Mouse (Mus musculus) liver, embryonic 12.5 days (tissue): ENCODE results near the gene 2510009E07Rik. TPM values are rescaled to one million over a fixed set of nuclear protein-coding genes. Genes with fewer than 3 reads are reported as not detected.

Experiments
- ATAC-seq: fragments of 200-750 bp; cut with Nextera tagmentation; 2 replicates; pipeline ENCODE4 v1.8.0; 2017; ENCODE audit warnings: moderate number of reproducible peaks, mild to moderate bottlenecking, moderate library complexity
- H3K27ac ChIP-seq: fragments of 300-500 bp; sonication (generic); 2 replicates; pipeline ENCODE4 v1.5.1; 2016; ENCODE audit warnings: mild to moderate bottlenecking
- H3K27me3 ChIP-seq: fragments of 300-500 bp; sonication (generic); replicated peaks from 2 replicates; pipeline ENCODE4 v1.6.1; 2016; ENCODE audit warnings: mild to moderate bottlenecking, moderate library complexity
- H3K36me3 ChIP-seq: fragments of 300-500 bp; sonication (generic); 2 replicates; pipeline ENCODE4 v1.6.1; 2016; ENCODE audit warnings: mild to moderate bottlenecking, moderate library complexity
- H3K4me1 ChIP-seq: fragments of 300-500 bp; sonication (generic); 2 replicates; pipeline ENCODE4 v1.6.1; 2016
- H3K4me2 ChIP-seq: fragments of 300-500 bp; sonication (generic); 2 replicates; pipeline ENCODE4 v1.6.1; 2016; ENCODE audit warnings: mild to moderate bottlenecking, moderate library complexity
- H3K4me3 ChIP-seq: fragments of 300-500 bp; sonication (generic); 2 replicates; pipeline ENCODE4 v1.5.1; 2016; ENCODE audit warnings: mild to moderate bottlenecking, moderate library complexity
- H3K9ac ChIP-seq: fragments of 300-500 bp; sonication (generic); 2 replicates; pipeline ENCODE4 v1.6.1; 2016; ENCODE audit warnings: mild to moderate bottlenecking, moderate library complexity
- H3K9me3 ChIP-seq: fragments of 300-500 bp; sonication (generic); replicated peaks from 2 replicates; pipeline ENCODE4 v1.6.1; 2016; ENCODE audit warnings: mild to moderate bottlenecking, moderate library complexity
- WGBS: fragments of 180-500 bp; shearing (Covaris S2); methylation state at CpG from one replicate; pipeline ENCODE4 v1.1.7; 2016; ENCODE audit not compliant: insufficient replicate concordance; 5-methylcytosine and 5-hydroxymethylcytosine counted together
- polyA plus RNA-seq: library from polyadenylated mRNA; unstranded; fragments of >200 nt; fragmentation: Nextera tagmentation; extraction: Ambion mirVana; gene quantifications from 2 replicates; pipeline ENCODE4 v1.2.1, GENCODE M21; 2016

2510009E07Rik gene
- polyA plus RNA-seq, 1 experiment from 2014 or later: 4.2 TPM

GRCm38 (mm10) chr16:21644574-21644973 lies 49.9 kb downstream of the 2510009E07Rik start:
- Histone ChIP-seq H3K27me3 (no peaks in the 10 kb centered on the region), H3K4me1 (peaks cover 46% of the 10 kb centered on the region), H3K27ac (peak overlapping the region; percentile 77; the same call in 1 of the 2 replicates), H3K9ac (no peak overlapping the region), H3K4me3 (no peak overlapping the region), H3K9me3 (no peaks in the 10 kb centered on the region), H3K36me3 (no peaks in the 10 kb centered on the region), H3K4me2 (no peak overlapping the region)
- no peak for ATAC-seq
- 80% methylated on average over 3 of the region's 3 CpGs for WGBS

DNA sequence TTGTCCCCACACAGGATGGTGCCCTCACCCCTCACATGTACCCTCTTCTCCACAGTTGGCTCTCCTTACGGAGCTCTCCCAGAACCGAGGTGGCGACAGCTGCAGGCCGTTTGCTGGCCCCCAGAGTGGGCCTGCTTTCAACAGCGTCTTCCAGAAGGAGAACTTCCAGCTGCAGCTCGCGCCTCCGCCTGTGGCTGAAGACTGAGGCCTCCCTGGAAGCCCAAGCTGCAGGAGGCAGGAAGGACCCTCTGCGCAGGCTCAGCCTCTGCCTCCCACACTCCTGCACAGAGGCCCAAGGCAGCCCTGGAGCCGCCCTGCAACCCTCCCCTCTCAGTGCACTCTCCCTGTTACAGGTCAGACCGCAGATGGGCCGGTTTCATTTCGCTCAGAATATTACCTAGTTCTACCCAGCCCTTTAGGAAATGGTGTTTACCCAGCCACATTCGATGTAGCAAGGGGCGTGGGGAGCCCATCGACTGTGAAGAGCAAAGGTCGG lies 50.4 kb downstream of the 2510009E07Rik start:
- 51% methylated on average over 17 of the region's 17 CpGs for WGBS
- Histone ChIP-seq H3K27me3 (no peaks in the 10 kb centered on the region), H3K4me3 (no peak overlapping the region), H3K9ac (peak overlapping the region; percentile 31; the same call in 1 of the 2 replicates), H3K9me3 (no peaks in the 10 kb centered on the region), H3K4me2 (peak overlapping the region; percentile 31), H3K36me3 (no peaks in the 10 kb centered on the region), H3K27ac (peak overlapping the region; percentile 77), H3K4me1 (peaks cover 43% of the 10 kb centered on the region)
- peak; percentile 60 for ATAC-seq

- Histone ChIP-seq H3K4me1 (peaks cover 39% of the 10 kb centered on the region), H3K27me3 (no peaks in the 10 kb centered on the region), H3K9me3 (no peaks in the 10 kb centered on the region), H3K9ac (peak overlapping the region; percentile 31; the same call in 1 of the 2 replicates), H3K36me3 (no peaks in the 10 kb centered on the region), H3K4me2 (peak overlapping the region; percentile 31), H3K4me3 (no peak overlapping the region), H3K27ac (peak overlapping the region; percentile 77)
- no peak for ATAC-seq
- WGBS: 68% methylated on average over 2 of the region's 2 CpGs
Measured at GRCm38 (mm10) chr16:21643621-21644041, 50.8 kb downstream of the 2510009E07Rik start.

- Histone ChIP-seq H3K4me3 (no peak overlapping the region), H3K4me2 (no peak overlapping the region), H3K9ac (no peak overlapping the region), H3K27ac (no peak overlapping the region), H3K9me3 (no peaks in the 10 kb centered on the region), H3K27me3 (no peaks in the 10 kb centered on the region), H3K36me3 (no peaks in the 10 kb centered on the region), H3K4me1 (peaks cover 34% of the 10 kb centered on the region)
- WGBS: 76% methylated on average over 5 of the region's 5 CpGs
- ATAC-seq: no peak
Measured at GRCm38 (mm10) chr16:21642906-21643305, 51.6 kb downstream of the 2510009E07Rik start.

DNA sequence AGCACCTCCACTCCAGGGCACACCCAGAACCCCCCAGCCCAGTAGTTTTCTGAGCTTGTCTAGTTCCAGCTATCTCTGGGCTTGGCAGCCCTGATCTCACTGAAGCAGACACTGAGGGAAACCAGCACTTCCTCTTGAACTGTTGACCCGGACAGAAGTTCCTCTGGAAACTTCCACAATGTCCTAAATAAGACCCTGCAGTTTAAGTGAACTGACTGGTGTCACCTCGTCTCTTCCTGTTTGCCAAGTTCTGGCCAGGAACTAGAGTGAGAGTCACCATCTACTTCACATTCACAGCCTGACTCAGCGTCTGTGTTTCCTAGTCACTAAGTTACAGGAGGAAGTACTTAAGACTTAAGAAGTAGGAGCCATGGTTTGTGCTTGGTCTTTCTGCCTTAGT lies 52.5 kb downstream of the 2510009E07Rik start:
- ATAC-seq: peak; percentile 21; the same call in 1 of the 2 replicates
- Histone ChIP-seq H3K4me2 (no peak overlapping the region), H3K4me3 (no peak overlapping the region), H3K4me1 (peaks cover 34% of the 10 kb centered on the region), H3K9me3 (no peaks in the 10 kb centered on the region), H3K27ac (peak overlapping the region; percentile 51), H3K9ac (no peak overlapping the region), H3K27me3 (no peaks in the 10 kb centered on the region), H3K36me3 (no peaks in the 10 kb centered on the region)
- 34% methylated on average over 3 of the region's 3 CpGs for WGBS

DNA sequence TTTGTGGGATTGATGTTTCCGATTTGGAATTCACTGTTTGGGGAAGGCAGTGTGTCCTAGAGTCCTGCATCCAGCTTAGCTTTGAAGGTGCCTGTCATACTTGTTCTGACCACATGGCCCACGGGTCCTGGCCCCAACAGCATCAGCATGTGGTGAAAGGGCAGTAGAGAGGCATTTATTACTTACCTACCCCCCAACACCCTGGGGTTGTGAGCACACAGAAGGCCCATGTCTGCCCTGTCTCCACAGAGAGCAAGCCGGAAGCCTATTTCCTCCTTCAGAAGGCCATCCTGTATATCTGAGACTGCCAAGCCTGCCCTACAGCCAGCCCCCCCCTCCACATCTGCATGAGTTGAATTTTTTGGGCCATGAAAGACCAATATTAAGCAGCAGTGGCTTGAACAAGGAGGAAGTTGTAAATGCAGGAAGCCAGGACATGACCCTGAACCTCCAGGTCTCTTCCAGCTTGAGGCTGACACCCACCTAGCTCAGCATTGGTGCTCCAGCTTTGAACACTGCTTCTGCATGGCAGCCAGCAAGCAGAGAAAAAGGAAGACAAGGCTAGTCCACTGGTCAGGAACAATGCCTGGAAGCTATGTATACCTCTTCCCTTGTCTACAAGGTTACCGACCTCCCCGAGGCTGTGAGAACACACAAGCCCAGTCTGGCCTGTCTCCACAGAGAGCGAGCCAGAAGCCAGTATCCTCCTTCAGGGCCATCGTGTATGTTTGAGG lies 53.5 kb downstream of the 2510009E07Rik start:
- H3K36me3 ChIP-seq: no peaks in the 10 kb centered on the region
- H3K4me1 ChIP-seq: peaks cover 34% of the 10 kb centered on the region
- no peak overlapping the region for H3K4me2 ChIP-seq
- H3K9ac ChIP-seq: no peak overlapping the region
- no peak overlapping the region for H3K4me3 ChIP-seq
- no peaks in the 10 kb centered on the region for H3K9me3 ChIP-seq
- H3K27ac ChIP-seq: peak overlapping the region; percentile 51
- 52% methylated on average over 7 of the region's 7 CpGs for WGBS
- no peaks in the 10 kb centered on the region for H3K27me3 ChIP-seq
- ATAC-seq: no peak

DNA sequence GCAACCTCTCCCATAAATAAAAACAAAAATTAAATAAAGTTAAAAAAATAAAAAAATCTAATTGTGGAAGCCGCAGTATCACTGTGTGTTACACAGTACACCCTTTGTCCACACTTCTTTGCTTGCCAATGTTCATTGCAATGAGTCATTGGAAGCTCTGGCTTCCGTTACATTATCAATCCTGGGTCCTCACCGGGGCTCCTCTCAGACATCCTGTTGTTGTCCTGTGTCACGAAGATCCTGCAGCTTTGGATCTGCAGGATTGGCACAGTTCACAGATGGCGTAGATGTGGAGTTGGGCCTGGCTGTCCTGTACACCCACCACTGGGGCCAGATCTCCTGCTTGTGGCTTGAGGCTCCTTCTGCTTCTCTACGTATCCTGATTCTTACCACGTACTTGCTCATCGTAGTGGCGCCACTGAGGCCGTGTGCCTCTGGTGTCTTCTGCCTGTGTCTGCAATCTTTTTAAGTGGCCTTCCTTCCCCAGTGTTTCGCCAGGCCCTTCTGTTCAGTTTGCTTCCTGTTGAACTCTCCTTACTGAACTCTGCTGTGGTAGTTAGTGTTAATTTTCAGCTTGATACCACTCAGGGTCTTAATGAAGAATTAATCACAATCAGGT lies 57.2 kb downstream of the 2510009E07Rik start:
- H3K4me1 ChIP-seq: peaks cover 23% of the 10 kb centered on the region
- no peak for ATAC-seq
- H3K9ac ChIP-seq: no peak overlapping the region
- no peaks in the 10 kb centered on the region for H3K36me3 ChIP-seq
- H3K27me3 ChIP-seq: no peaks in the 10 kb centered on the region
- H3K4me3 ChIP-seq: no peak overlapping the region
- no peak overlapping the region for H3K4me2 ChIP-seq
- WGBS: 43% methylated on average over 11 of the region's 11 CpGs
- peak overlapping the region; percentile 28; the same call in 1 of the 2 replicates for H3K27ac ChIP-seq
- H3K9me3 ChIP-seq: no peaks in the 10 kb centered on the region

DNA sequence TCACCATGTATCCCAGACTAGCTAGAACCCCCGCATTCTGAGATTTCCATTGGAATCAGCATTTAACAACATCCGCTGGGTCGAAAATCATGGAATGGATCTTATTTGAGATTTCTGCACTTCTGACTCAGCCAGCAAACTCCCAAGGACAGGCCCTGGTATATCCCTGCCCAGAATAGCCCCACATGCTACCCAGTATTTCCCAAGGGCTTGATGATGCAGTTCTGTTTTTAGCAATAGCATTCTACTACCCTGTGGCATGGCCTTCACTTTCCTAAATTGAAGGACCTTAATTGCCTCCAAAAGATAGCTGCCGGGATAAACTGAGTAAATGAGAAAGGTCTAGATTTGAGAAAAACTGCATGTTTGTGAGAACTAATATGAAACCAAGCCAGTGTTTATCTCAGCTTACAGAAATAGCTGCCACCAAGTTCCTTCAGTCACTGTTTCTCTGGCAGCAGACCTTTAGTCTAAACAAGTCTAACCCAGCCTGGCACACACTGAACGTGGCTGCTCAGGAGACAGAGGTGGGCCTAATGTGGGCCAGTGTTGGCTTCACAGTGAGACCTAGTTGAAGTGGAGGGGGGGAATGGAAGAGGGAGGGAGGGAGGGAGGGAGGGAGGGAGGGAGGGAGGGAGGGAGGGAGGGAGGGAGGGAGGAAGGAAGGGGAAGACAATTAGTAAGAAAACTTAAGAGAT lies 58.2 kb downstream of the 2510009E07Rik start:
- whole genome bisulfite sequencing: 79% methylated on average over 5 of the region's 5 CpGs
- no peak for ATAC-seq

GRCm38 (mm10) chr16:21634460-21634859 lies 60.0 kb downstream of the 2510009E07Rik start:
- H3K9ac ChIP-seq: no peak overlapping the region
- peaks cover 6% of the 10 kb centered on the region for H3K4me1 ChIP-seq
- peak; percentile 61 for ATAC-seq
- H3K9me3 ChIP-seq: no peaks in the 10 kb centered on the region
- H3K36me3 ChIP-seq: no peaks in the 10 kb centered on the region
- H3K27me3 ChIP-seq: no peaks in the 10 kb centered on the region
- H3K4me3 ChIP-seq: no peak overlapping the region
- H3K27ac ChIP-seq: no peak overlapping the region
- H3K4me2 ChIP-seq: no peak overlapping the region

More for the DNA sequence above, 58.2 kb downstream of the 2510009E07Rik start:
- Histone ChIP-seq H3K4me2 (no peak overlapping the region), H3K27me3 (no peaks in the 10 kb centered on the region), H3K4me3 (no peak overlapping the region), H3K4me1 (peaks cover 13% of the 10 kb centered on the region), H3K27ac (no peak overlapping the region), H3K9me3 (no peaks in the 10 kb centered on the region), H3K9ac (no peak overlapping the region; the same call in 1 of the 2 replicates), H3K36me3 (no peaks in the 10 kb centered on the region)

DNA sequence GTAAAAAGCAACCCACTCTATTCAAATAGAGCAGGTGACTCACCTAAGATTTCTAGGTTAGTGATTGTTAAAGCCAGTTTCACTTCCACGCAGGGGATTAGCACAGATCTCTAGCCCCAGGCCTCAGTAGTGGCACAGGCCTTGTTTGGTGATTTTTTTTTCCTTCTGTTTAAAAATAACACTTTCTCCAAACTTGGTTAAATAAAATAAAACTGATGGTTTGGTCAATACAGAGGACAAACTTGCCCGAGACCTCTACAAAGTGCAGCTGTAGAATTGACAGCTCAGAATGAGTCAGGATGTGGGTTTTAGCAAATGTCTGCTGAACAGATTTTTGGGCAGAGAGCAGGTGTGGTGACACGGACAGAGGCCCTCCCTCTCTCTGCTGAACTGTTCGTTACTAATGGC lies 62.6 kb downstream of the 2510009E07Rik start:
- H3K27me3 ChIP-seq: no peaks in the 10 kb centered on the region
- H3K4me1 ChIP-seq: peaks cover 6% of the 10 kb centered on the region
- no peaks in the 10 kb centered on the region for H3K9me3 ChIP-seq
- no peak overlapping the region for H3K4me2 ChIP-seq
- H3K4me3 ChIP-seq: no peak overlapping the region
- no peaks in the 10 kb centered on the region for H3K36me3 ChIP-seq
- no peak for ATAC-seq
- H3K27ac ChIP-seq: no peak overlapping the region
- H3K9ac ChIP-seq: no peak overlapping the region
- 55% methylated on average over 4 of the region's 4 CpGs for WGBS

DNA sequence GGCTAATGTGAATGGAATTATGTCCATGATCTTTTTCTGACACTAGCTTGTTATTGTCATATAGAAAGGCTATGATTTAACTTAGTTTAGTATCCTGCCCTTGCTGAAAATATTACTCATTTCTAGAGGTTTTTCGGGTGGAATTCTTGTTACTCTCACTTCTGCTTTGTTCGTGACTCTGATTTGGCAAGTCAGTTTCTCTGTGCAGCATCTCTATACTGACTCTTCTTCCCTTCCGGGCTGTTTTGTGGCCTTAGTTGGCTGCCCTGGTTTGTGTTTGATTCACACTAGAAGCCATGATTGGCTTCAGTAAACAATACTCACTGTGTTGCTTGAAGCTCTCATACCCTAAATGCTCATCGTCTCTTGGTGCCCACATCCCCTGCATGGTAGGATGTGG lies 63.9 kb downstream of the 2510009E07Rik start:
- Histone ChIP-seq H3K36me3 (no peaks in the 10 kb centered on the region), H3K9me3 (no peaks in the 10 kb centered on the region), H3K4me3 (no peak overlapping the region), H3K27me3 (no peaks in the 10 kb centered on the region), H3K27ac (no peak overlapping the region), H3K4me2 (no peak overlapping the region), H3K4me1 (peaks cover 6% of the 10 kb centered on the region), H3K9ac (no peak overlapping the region)
- ATAC-seq: no peak
- WGBS: 68% methylated on average over 4 of the region's 4 CpGs

- no peaks in the 10 kb centered on the region for H3K27me3 ChIP-seq
- WGBS: 78% methylated on average over 13 of the region's 13 CpGs
- no peak overlapping the region for H3K4me2 ChIP-seq
Measured at GRCm38 (mm10) chr16:21628061-21628591, 66.3 kb downstream of the 2510009E07Rik start.

More at GRCm38 (mm10) chr16:21628061-21628591, 66.3 kb downstream of the 2510009E07Rik start:
- no peaks in the 10 kb centered on the region for H3K9me3 ChIP-seq
- H3K27ac ChIP-seq: no peak overlapping the region
- H3K4me1 ChIP-seq: no peaks in the 10 kb centered on the region
- no peaks in the 10 kb centered on the region for H3K36me3 ChIP-seq
- no peak overlapping the region for H3K9ac ChIP-seq
- no peak overlapping the region for H3K4me3 ChIP-seq
- ATAC-seq: no peak
